Mouse (Mus musculus): ENCODE measurements at regions not wholly inside any gene's neighbourhood (a gene's known extent, or its start where the extent isn't known, plus 50 kb on each side); places are given as distances from the start of the nearest gene placed in this dataset.
A peak's percentile ranks its signal among the peaks of the same experiment; 100 is the strongest.

DNA sequence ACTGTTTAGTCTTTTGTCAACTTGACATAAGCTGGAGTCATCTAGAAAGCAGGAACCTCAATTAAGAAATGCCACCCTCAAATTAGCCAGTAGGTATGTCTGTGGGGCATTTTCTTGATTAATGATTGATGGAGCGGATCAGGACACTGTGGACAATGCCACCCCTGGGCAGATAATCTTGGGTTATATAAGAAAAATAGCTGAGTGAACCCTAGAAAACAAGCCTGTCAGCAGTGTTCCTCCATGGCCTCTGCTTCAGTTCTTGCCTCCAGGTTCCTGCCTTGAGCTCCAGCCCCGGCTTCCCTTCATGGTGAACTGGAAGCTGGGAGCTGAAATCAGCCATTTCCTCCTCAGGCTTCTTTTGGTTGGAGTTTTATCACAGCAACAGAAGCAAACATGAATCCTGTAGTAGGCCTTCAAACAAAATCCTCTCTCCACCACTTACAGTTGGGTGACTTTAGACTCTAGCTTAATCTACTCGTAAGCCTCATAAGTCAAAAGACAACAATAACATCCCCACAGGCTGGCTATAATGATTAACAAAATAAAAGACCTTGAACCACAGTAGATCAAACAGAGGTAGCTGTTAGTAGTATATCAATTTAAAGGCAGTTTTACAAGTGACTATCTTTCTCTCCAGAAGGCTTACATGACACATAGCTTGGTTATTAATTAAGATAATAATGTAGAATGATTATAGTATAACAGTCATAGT lies 61.1 kb upstream of the Usp24 start:
- Histone ChIP-seq H3K4me1 (ENCODE audit: control insufficient read depth in 1 of 2, insufficient read depth in 2 of 2, low read length in 2 of 2) (peaks cover 6 to 21% of the 10 kb centered on the region in 2 experiments), H3K36me3 (ENCODE audit: control insufficient read depth in 1 of 2, insufficient read depth in 2 of 2, low read length in 2 of 2) (peaks cover 0 to 13% of the 10 kb centered on the region in 2 experiments; a peak in 2 of 4 replicates), H3K27ac (ENCODE audit: control insufficient read depth, low read depth, low read length) (peak overlapping the region; percentile 12; the same call in 1 of the 2 replicates)

DNA sequence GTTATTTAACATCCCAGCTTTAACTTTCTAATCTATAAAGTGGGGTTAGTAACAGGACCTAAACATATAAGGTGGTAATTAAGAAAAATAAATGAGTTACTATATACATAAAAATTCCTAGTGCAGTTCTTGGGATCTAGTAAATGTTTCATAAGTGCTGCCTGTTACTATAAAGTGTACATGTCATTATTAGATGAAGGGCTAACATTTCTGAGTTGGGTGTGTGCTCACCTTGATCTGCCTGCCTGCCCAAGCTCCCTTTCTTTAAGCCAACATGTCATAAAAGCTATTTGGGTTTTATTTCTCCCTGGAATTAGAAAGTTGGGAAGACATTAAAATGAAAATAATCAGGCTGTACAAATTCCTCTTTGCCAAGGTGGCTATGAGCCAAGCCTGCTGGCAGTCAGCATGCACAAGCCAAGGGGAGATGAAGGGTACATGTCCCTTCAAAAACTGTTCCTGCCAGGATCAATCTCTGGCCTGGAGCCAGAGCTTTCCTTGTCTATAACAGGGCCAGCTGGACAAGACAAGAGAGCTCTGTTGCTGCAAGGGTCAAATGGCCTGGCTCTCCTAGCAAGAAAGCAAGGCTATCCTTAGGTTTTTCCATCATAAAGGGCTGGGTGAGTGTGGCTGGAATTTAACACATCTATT lies 59.9 kb upstream of the Usp24 start:
- Histone ChIP-seq H3K79me2 (ENCODE audit: control insufficient read depth, insufficient read depth, low read length, poor library complexity) (no peaks in the 10 kb centered on the region), H3K4me1 (ENCODE audit: control insufficient read depth in 1 of 2, insufficient read depth in 2 of 2, low read length in 2 of 2) (peaks cover 3 to 15% of the 10 kb centered on the region in 2 experiments; a peak in 3 of 4 replicates), H3K36me3 (ENCODE audit: control insufficient read depth in 1 of 2, insufficient read depth in 2 of 2, low read length in 2 of 2) (peaks cover 0 to 6% of the 10 kb centered on the region in 2 experiments; a peak in 2 of 4 replicates), H3K9me3 (replicated peaks; ENCODE audit: insufficient read depth, low read length) (no peaks in the 10 kb centered on the region), H3K27me3 (ENCODE audit: control insufficient read depth in 1 of 2, insufficient read depth in 2 of 2, low read length in 2 of 2) (no peaks in the 10 kb centered on the region; a peak in 1 of 4 replicates), H3K9ac (ENCODE audit: control insufficient read depth, low read depth, low read length, poor library complexity, severe bottlenecking) (no peak overlapping the region), H3K4me3 (ENCODE audit: control insufficient read depth in 1 of 2, insufficient read depth in 1 of 2, low read depth in 2 of 2, low read length in 2 of 2) (no peak overlapping the region), H3K27ac (ENCODE audit: control insufficient read depth, low read depth, low read length) (no peak overlapping the region)
- TF ChIP-seq EP300 (IDR thresholded peaks at IDR 0.05; ENCODE audit: low read depth in 1 of 2, low read length in 2 of 2) (no peak), CHD1 (IDR thresholded peaks at IDR 0.05; ENCODE audit: low read depth, low read length) (no peak), GATA1 (IDR thresholded peaks at IDR 0.05; ENCODE audit: low read depth, low read length) (no peak), MYC (IDR thresholded peaks at IDR 0.05; ENCODE audit: low read depth, low read length) (no peak), USF1 (IDR thresholded peaks at IDR 0.05; ENCODE audit: low read depth, low read length) (no peak), MAX (IDR thresholded peaks at IDR 0.05; ENCODE audit: low read length) (no peak), SIN3A (IDR thresholded peaks at IDR 0.05; ENCODE audit: low read length) (no peak), CTCF (IDR thresholded peaks at IDR 0.05 in 2 of 3, conservative IDR thresholded peaks at IDR 0.05 in 1 of 3; ENCODE audit: control insufficient read depth in 1 of 3, insufficient read depth in 1 of 3, low read depth in 2 of 3, low read length in 3 of 3, poor library complexity in 1 of 3, severe bottlenecking in 1 of 3) (no peak), ETS1 (IDR thresholded peaks at IDR 0.05; ENCODE audit: low read depth, low read length) (no peak), TAL1 (IDR thresholded peaks at IDR 0.05; ENCODE audit: low read length) (no peak), RCOR1 (IDR thresholded peaks at IDR 0.05; ENCODE audit: low read depth, low read length) (no peak), ELF1 (IDR thresholded peaks at IDR 0.05; ENCODE audit: low read depth, low read length) (no peak), MYB (IDR thresholded peaks at IDR 0.05; ENCODE audit: low read depth, low read length) (no peak), GABPA (IDR thresholded peaks at IDR 0.05; ENCODE audit: low read depth, low read length) (no peak), MXI1 (IDR thresholded peaks at IDR 0.05; ENCODE audit: low read depth, low read length) (no peak), NELFE (IDR thresholded peaks at IDR 0.05; ENCODE audit: low read depth, low read length) (no peak), JUND (IDR thresholded peaks at IDR 0.05; ENCODE audit: low read depth, low read length) (no peak), UBTF (IDR thresholded peaks at IDR 0.05; ENCODE audit: borderline replicate concordance, insufficient read depth, low read depth, low read length) (no peak)
- no peak for DNase-seq (ENCODE audit: low read depth, low spot score)

More for the DNA sequence above, 61.1 kb upstream of the Usp24 start:
- Histone ChIP-seq H3K9me3 (replicated peaks; ENCODE audit: insufficient read depth, low read length) (no peaks in the 10 kb centered on the region), H3K79me2 (ENCODE audit: control insufficient read depth, insufficient read depth, low read length, poor library complexity) (no peaks in the 10 kb centered on the region), H3K9ac (ENCODE audit: control insufficient read depth, low read depth, low read length, poor library complexity, severe bottlenecking) (no peak overlapping the region), H3K4me3 (ENCODE audit: control insufficient read depth in 1 of 2, insufficient read depth in 1 of 2, low read depth in 2 of 2, low read length in 2 of 2) (no peak overlapping the region), H3K27me3 (ENCODE audit: control insufficient read depth in 1 of 2, insufficient read depth in 2 of 2, low read length in 2 of 2) (no peaks in the 10 kb centered on the region)
- DNase-seq (ENCODE audit: low read depth, low spot score), result no peak
- TF ChIP-seq NELFE (IDR thresholded peaks at IDR 0.05; ENCODE audit: low read depth, low read length) (no peak), ZNF384 (IDR thresholded peaks at IDR 0.05; ENCODE audit: low read depth, low read length) (peak; percentile 71), RAD21 (IDR thresholded peaks at IDR 0.05; ENCODE audit: low read depth, low read length) (no peak), KAT2A (conservative IDR thresholded peaks at IDR 0.05; ENCODE audit: low read depth, low read length) (no peak), POLR2AphosphoS2 (IDR thresholded peaks at IDR 0.05; ENCODE audit: low read length) (no peak), ZKSCAN1 (IDR thresholded peaks at IDR 0.05; ENCODE audit: low read depth, low read length) (no peak), USF1 (IDR thresholded peaks at IDR 0.05; ENCODE audit: low read depth, low read length) (no peak), BHLHE40 (IDR thresholded peaks at IDR 0.05; ENCODE audit: borderline replicate concordance, low read depth, low read length) (no peak), TCF12 (IDR thresholded peaks at IDR 0.05; ENCODE audit: low read depth, low read length) (peak; percentile 45; the same call in 1 of the 2 replicates), ZMIZ1 (IDR thresholded peaks at IDR 0.05; ENCODE audit: low read depth, low read length) (no peak), GABPA (IDR thresholded peaks at IDR 0.05; ENCODE audit: low read depth, low read length) (no peak), TBP (IDR thresholded peaks at IDR 0.05; ENCODE audit: low read depth, low read length) (no peak), SMC3 (IDR thresholded peaks at IDR 0.05; ENCODE audit: low read depth, low read length) (no peak), SIN3A (IDR thresholded peaks at IDR 0.05; ENCODE audit: low read length) (no peak), RCOR1 (IDR thresholded peaks at IDR 0.05; ENCODE audit: low read depth, low read length) (peak; percentile 40; the same call in 1 of the 2 replicates), NRF1 (IDR thresholded peaks at IDR 0.05; ENCODE audit: insufficient read depth, low read depth, low read length, poor library complexity, severe bottlenecking) (no peak), EP300 (IDR thresholded peaks at IDR 0.05; ENCODE audit: low read depth in 1 of 2, low read length in 2 of 2) (peak; percentile 50 to 77; a peak in 3 of 4 replicates)
